Mouse (Mus musculus): ENCODE data around the gene Sema5a. TPM values are rescaled to one million over a fixed set of nuclear protein-coding genes. Genes with fewer than 3 reads are reported as not detected.

Sema5a gene
- polyA plus RNA-seq, 1 experiment from 2014 or later = 8.9 TPM

Other genes starting within 250 kb of the Sema5a start
- not detected in 2 replicates for gene Tas2r119, start 67.5 kb upstream of the Sema5a start, polyA plus RNA-seq (2015; fragmentation: Nextera tagmentation; extraction: Ambion mirVana)

Measured in neural tube, embryonic 13.5 days (tissue).